Mouse (Mus musculus): Measurements from ENCODE around the gene Dcaf11.

Gene Dcaf11

DNA sequence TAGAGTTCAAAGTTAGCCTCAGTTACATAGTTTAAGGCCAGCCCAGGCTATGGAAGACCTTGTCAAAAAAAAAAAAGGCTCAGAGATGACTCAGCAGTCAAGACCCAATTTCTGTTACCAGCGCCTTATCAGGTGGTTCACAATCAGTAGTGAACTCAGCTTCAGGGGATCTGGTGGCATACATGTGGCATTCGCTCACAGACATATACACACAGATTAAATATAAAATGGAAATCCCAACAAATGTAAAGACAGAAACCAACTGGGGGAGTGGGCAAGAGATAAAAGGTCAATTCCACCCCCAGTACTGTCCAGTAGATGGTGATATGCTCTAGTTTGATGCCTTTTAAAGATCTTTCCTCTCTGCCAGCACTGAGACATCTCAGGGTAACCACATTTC lies 26.3 kb downstream of the Dcaf11 start:
- DNase-seq = no peak

DNA sequence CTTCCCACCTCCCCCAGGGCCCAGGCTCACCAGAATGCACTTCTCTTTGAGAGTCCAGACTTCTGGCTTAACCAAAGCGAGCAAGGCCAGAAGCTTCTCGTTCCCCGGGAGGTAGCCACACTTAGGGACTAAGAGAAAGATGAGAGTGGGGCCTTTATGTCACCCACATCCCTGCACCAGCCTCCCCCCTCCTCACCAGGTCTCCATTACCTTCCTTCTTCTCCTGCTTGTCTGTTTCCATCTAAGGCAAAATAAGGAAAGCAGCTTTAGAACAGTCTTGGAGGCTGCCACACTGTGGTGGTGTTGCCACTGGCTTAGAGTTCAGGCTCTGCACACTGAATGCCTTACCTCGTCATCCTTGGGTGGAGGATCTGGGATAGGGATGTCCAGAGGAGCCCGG lies 29.5 kb downstream of the Dcaf11 start:
- DNase-seq = no peak

DNA sequence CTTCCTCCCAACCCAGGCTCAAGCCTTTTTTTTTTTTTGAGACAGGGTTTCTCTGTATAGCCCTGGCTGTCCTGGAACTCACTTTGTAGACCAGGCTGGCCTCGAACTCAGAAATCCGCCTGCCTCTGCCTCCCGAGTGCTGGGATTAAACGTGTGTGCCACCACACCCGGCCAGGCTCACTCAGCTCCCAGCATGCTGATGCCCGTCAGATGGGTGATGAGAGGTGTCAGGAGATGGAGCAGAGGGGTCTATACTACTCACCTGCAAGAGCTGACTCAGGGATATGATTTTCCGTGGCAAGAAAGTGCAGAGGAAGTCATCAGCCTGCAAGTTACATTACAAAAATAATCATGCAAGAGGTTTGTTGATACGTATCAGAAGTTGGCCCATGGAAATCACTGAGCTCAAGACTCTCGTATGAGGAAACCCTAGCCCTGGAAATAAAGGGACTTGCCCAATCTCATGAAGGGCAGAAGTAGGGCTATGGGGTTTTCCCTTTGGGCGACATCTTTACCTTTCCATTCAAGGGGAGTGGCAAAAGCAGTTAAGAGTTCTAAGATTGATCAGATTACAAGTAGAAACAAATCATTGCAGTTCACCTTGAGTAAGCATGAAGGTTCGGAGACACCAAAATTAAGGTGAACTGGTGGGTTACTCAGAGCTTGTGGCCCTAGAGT lies 30.1 kb downstream of the Dcaf11 start:
- no peak for DNase-seq

DNA sequence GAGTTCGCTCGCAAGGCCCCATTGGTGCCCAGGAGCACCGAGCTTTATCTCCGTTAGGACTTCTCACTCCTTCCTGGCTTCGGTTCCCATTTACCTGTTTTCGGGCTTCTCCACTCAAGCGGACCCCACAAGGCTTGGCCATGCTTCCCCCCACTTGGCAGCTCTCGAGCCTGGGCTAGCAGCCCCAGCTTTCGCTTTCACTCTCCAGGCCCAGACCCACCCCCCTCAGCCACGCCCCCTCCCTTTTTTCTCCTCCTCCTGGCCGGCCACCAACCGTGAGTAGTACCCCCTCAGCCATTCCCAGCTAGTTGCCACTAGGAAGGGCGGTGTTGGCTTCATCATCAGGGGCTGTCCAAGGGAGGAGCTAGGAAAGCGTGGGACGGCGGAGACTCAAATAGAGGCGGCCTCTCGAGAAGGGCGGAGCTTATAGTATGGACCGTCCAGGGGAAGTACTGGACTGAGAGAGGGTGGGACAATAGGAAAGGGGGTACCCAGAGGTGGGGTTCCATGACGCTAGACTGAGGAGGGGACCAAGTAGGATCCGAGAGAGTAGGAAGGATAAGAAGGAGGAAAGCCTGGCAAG lies 31.0 kb downstream of the Dcaf11 start, which contains the start of gene Psme2:
Psme2 (minus strand) TSS at position 366 of the 583 bp plus-strand sequence.
- peak; percentile 93 for DNase-seq

DNA sequence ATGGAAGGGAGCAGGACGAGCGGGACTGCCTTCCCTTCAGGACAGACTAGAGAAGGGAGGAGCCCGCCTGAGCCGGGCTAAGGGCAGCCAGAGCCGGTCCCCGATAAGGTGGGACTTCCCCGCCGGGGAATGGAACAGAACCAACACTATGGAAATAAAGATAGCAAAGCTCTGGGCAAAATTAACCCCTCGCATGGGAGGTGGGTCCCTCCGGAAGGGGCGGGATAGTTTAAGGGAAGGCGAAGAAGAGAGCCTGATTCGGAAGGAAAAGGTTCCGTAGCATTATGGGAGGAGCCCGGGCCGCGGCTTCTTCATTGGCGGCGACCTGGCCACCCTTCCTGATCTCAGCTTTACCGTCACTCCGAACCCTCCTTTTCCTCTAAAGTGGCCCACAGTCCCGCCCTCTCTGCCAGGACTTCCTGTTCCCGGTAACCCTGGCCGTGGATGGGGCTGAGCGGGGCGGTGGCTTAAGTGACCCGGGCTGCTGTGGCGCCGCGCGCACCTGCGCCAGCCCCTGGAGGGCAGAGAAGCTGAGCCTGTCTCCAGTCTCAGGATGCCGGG lies 31.6 kb downstream of the Dcaf11 start, which contains the start of gene Rnf31:
Rnf31 (plus strand) TSS at position 378 of the 561 bp plus-strand sequence.
- DNase-seq = peak; percentile 95

DNA sequence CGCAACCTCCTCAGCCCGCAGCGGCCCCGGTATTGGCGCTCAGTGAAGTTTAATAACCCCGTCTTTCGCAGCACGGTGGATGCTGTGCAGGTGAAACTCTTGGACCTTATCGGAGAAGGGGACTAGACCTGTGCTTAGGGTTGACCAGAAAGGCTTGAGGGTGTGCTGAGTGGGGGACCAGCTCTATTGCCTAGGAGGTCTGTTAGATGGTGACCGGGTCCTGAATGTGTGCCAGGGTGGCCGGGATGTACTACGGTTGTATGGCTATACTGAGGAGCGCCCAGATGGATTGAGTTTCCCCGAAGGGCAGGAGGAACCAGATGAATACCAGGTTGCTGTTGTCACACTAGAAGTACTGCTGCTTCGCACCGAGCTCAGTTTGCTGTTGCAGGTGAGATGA lies 32.4 kb downstream of the Dcaf11 start:
- DNase-seq = no peak

DNA sequence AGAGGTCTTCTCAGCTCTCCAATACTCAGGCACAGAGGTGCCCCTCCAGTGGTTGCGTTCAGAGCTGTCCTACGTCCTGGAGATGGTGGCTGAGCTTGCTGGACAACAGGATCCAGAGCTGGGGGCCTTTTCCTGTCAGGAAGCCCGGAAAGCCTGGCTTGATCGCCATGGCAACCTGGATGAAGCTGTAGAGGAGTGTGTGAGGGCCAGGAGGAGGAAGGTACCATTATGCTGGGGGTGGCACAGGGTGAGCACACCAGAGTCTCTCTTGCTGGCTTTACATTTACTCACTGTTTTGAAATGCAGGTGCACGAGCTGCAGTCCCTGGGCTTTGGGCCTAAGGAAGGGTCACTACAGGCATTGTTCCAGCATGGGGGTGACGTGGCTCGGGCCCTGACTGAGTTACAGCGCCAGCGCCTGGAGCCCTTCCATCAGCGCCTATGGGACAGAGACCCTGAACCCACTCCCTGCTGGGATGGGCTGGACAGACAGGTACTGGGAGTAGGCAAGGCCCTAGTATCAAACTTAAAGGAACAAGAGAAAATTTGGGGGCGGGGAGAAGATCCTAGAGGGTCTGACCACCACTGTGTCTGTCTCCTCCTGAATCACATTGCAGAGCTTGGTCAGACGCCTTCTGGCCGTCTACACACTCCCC lies 36.4 kb downstream of the Dcaf11 start:
- no peak for DNase-seq

DNA sequence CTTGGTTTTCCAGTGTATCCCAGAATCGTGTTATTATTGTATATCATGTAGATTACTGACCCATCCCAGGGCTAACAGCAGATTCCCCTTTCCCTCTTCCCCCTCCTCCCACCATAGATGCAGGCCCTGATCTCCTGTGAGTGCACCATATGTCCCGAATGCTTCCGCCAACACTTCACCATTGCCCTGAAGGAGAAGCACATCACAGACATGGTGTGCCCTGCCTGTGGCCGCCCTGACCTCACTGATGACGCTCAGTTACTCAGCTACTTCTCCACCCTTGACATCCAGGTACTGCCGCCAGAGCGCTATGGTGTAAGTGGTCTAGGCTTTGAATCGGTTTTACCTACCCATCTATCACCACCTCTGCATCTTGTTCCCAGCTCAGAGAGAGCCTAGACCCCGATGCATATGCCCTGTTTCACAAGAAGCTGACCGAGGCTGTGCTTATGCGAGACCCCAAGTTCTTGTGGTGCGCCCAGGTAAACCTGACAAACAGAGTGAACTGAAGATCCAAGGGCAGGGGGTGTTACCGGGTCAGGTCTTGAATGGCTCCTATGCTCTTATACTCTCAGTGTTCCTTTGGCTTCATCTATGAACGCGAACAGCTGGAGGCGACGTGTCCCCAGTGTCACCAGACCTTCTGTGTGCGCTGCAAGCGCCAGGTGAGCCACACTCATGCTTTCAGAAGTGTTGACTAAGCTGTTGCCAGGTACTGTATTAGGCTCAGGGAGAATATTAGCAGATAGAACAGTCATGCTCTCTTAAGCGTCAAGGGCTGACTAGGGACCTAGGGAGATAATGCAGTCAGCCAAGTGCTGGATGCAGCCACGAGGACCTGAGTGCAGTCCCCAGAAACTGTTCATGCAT lies 39.0 kb downstream of the Dcaf11 start:
- no peak for DNase-seq

DNA sequence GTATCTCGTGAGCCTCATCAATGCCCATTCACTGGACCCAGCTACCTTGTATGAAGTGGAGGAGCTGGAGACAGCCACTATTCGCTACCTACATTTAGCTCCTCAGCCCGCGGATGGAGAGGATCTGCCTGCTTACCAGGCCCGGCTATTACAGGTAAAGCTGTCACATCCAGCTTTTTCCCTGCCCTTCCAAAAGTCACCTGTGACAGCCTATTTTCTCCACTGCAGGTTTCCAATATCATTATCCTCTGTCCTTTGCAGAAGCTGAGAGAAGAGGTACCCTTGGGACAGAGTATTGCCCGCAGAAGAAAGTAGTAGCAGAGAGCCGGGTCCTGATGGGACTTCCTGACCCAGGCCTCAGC lies 43.4 kb downstream of the Dcaf11 start, which contains the start of gene Irf9:
Irf9 (plus strand) TSS at position 301 of the 362 bp plus-strand sequence.
- DNase-seq = no peak

DNA sequence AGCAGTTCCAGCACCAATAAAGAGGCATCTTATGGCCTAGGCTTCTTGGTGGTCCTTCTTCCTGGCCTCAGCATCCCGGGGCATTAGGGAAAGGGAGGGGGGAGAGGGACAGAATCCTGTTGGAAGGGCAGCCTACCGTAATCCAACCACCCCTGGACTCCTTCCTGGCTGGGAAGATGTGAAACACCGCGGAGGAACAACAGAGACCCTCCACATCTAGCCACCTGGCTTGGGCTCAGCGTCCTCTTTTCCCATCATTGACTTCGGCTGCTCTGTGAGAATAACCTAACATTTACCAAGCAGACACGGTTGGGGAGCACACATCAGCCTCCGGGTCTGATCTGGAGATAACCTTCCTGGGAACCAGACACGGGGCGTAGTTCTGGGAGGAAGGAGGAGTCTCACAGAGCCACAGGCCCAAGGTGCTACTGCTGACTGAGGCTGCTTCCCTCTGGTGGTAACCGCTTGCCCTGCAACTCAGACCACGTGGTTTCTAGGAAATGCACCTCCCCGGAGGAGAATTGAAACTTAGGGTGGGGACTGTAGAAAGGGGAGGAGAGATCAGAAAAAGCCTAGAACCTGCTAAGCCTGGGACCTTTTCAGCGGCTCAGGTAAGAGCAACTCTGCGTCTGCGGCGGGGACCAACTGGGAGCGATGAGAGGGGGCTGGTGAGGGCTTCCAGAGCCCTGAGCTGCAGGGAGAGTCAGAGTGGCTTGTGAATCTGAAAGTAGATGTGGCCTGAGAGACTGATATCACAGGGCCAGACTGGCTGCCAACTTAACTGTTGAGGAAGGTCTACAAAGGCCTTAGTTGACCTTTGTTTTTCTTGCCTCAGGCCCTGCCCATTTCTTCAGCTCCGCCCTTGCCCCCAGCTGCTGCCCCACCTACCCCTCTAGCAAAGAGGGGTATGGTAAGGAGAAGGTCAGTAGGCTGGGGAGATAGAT lies 44.1 kb downstream of the Dcaf11 start:
- DNase-seq = peak; percentile 95

DNA sequence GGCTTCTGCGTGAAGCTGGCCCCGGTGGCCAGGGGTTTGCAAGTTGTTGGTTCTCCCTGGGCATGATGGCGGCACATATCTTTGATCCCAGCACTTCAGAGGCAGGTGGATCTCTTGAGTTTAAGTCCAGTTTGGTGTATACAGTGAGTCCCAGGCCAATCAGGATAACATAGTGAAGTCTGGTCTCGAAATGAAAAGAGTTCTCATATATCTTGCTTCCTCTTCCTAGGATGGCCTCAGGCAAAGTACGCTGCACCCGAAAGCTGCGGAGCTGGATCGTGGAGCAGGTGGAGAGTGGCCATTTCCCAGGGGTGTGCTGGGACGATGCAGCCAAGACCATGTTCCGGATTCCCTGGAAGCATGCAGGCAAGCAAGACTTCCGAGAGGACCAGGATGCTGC lies 45.0 kb downstream of the Dcaf11 start:
- DNase-seq = no peak

DNA sequence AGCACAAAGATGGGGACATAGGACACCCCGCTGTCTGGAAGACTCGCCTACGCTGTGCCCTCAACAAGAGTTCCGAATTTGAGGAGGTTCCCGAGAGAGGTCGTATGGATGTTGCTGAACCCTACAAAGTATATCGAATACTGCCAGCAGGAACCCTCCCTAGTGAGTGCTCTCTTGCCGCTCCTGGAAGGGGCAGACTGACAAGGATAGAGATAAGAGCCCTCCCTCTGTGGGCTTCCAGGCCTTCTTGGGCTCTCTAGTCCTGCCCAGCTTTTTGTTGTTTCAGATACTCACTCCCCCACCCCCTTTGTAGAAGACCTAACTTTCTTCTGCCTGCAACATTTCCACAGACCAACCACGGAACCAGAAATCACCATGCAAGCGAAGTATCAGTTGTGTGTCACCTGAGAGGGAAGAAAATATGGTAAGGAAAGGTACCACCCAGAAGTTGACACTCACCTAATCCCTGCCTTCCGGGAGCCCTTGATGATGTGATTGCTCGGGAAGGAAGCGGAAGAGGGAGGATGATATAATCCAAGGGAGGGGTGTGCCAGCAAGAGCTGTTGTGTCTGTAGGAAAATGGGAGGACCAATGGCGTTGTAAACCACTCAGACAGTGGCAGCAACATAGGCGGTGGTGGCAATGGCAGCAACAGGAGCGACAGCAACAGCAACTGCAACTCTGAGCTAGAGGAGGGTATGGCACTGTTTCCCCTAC lies 46.1 kb downstream of the Dcaf11 start:
- DNase-seq = no peak

DNA sequence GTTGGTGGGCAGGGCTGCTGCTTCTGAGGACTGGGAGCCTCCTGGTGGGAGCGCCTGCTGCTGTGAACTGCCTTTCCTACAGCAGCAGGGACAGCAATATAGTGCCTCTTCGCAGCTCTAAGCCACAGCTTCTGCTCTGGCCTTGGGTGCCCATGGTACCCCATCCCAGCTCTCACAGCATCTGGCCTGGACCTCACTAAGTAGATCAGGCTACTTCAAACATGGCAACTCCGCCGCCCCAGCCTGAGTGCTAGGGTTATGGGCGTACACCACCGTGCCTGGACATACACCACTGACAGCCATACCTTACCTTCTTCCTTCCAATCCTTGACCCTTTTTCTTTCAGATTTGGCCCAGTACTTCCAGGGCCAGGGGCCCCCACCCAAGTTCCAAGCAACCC lies 48.5 kb downstream of the Dcaf11 start:
- no peak for DNase-seq

DNA sequence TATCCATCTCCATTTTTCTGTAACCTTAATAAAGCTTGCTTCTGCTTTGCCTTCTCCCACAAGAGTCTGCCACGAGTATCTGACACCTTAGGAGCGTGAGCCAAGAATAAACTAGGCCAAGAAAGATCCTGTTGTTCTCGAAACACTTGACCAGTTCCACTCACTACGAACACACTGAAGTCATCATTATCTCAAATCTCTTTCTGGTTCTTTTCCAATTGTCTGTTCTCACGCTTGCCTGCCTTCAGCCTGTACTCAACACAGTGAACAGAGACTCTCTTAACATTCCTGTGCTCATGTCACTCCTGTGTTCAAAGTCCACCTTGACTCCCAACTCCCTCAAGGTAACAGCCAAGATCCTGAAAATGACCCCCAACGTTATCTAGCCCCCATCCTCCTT lies 53.5 kb downstream of the Dcaf11 start:
- DNase-seq = no peak

DNA sequence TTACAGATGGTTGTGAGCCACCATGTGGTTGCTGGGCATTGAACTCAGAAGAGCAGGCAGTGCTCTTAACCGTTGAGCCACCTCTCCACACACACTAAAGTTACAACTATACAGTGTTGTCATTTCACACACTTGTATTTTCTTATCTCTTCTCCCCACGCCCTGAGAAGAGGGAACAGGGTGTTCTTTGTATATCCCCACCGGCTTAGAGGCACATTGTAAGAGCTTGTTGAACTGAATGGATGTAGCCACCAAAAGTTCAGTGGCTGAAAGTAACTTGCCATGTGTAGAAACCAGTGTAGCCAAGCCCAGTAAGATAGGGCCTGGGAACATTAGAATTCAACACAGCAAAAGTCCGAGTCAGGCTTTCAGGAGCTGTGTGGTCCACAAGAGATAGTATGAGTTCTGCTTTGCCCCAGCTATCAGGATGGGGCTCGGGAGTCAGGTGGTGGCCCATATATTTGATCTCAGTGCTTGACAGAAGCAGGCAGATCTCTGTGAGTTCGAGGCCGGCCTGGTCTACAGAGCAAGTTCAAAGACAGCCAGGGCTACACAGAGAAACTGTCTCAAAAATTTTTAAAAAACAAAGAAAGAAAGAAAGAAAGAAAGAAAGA lies 54.9 kb downstream of the Dcaf11 start:
- no peak for DNase-seq

DNA sequence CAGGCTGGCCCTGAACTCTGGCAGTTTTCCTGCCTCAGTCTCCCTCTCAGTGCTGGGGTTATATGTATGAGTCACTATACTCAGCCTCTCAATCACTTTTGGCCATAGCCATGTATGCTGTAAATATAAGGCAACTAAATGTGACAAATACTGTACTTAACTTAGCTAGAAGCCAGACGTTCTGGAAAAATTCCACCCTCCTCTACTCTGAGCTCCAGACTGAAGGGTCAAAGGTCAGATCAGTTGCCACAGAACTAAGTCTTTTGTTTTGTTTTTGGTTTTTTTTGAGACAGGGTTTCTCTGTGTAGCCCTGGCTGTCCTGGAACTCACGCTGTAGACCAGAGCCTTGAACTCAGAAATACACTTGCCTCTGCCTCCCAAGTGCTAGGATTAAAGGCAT lies 56.1 kb downstream of the Dcaf11 start:
- no peak for DNase-seq

DNA sequence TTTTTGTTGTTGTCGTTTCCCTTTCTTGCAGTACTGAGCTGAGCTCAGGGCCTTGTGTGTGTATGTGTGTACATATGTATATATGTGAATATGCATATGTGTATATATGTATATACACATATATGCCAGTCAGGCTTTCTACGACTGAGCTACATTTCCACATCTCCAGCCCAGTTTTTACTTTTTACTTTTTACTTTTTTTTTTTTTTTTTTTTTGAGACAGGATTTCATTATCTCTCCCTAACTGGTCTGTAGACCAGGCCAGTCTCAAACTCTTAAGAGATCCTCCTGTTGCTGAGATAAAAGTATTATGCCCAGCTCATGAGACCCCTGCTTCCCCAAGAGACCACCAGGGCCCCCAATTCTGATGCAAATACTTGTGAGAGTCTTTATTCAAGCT lies 57.0 kb downstream of the Dcaf11 start:
- DNase-seq = no peak

DNA sequence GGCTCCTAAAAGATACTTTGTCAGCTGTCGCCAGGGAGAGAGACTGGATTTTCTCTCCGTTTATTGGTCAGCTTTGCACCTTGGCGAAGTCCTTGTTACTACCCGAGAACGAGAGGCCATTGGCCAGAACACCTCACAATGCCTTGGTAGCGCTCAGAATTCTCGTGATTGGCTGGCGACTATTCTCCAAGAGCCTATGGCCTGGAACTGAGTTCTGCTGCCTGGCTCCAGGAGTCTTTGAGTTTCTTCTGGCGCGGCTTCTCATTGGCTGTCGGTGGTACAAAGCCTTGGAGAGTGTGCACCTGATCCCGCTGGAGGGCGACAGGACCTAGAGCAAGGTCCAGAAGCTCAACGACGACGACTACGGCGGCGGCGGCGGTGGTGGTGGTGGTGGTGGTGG lies 58.0 kb downstream of the Dcaf11 start, which contains the start of gene Rec8:
Rec8 (plus strand) TSS at position 216 of the 400 bp plus-strand sequence.
- DNase-seq = peak; percentile 22

DNA sequence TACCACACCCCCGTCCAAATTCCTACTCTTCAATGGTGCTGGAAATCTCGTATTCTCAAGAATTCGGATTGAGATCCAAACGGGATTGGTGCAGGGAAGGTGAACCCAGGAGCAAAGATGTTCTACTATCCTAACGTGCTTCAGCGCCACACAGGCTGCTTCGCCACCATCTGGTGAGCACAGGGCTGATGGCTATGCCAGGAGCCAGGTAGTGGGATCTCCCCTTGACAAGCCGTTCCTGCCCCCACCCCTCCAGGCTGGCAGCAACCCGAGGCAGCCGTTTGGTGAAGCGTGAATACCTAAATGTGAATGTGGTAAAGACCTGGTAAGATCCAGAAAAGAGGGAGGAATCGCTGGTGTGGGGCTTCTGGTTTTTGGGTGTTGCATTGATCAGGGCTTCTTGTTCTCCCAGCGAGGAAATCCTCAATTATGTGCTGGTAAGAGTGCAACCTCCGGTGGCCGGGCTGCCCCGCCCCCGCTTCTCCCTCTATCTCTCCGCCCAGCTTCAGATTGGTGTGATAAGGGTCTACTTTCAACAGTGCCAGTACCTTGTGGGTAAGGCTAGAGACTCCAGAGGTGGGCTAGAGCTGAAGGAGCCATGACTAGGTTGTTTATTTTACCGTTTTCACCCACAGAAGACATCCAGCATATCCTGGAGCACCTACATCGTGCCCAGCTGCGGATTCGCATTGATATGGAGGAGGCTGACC lies 58.8 kb downstream of the Dcaf11 start:
- DNase-seq = no peak

Data from kidney, adult 18-20 months (tissue).